Mouse (Mus musculus) 3134 (cell line): Measurements from ENCODE around the gene Ncoa6.
A peak's percentile ranks its signal among the peaks of the same experiment; 100 is the strongest.

Experiments
- DNase-seq: peaks from one replicate; pipeline ENCODE4 v3.0.0-alpha.2; 2011; ENCODE audit warnings: low spot score; ENCODE audit not compliant: insufficient read length; ENCODE audit errors: extremely low read depth

Gene Ncoa6

DNA sequence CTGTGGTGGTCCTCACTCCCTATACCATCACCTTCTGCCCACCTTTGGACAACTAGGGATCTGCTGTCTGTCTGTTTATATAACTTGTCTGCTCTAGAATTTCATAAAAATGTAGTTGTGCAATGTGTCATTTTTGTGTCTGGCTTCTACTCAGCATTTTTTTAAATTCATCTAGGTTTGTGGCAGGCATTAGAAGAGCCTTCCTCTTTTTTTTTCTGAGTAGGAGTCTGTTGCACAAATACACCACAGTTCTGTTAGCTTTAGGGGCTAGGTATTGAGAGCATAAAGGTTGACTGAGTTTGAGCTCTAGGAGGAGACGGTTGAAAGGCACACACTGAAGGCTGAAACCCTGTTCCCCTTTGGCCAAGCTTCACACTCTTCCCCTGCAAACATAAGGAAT is 100.4 kb downstream of the Ncoa6 start:
- DNase-seq, result no peak

DNA sequence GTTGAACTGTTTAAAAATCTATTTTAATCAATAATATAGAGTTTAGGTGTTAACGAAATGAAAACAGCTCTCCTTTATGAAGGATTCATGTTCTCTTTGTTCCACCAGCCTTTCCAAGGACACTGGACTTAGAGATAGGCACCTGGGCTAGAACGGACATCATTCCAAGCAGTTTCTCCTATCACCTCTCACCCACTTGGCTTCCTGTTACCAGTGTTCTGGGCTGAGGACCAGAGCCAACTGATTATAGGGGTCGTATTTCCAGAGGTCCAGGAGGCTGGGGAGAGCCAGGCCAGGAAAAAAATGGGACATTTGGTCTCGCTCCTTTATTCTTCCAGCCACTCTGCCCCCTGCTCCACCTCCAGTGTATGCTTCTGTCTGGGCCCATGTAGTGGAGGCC is 101.2 kb downstream of the Ncoa6 start:
- no peak for DNase-seq

DNA sequence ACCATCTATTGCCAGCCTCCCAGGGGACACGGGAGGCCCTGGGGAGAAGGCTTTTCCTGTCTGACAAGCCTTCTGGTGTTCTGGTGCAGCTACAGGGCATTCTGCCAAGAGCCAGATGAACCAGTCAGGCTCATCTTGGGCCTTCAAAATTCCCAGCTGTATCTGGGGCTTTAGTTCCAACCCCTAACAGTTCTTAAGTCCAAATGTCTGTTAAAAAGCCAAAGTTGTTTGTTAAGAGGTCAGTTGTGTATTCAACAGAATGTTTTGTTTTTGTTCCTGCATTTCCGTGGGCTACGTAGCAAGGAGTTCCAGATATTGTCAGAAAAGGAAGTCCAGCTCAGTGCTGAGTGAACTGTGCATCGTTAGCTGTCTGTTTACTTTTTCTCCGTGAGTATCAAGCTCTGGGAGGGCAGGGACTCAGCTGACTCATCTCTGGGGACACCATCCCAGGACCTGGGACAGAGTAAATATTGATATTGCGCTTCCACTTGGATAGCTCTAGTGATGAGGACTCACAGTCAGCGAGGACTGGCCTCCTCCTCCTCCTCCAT is 104.3 kb downstream of the Ncoa6 start:
- peak; percentile 54 for DNase-seq

DNA sequence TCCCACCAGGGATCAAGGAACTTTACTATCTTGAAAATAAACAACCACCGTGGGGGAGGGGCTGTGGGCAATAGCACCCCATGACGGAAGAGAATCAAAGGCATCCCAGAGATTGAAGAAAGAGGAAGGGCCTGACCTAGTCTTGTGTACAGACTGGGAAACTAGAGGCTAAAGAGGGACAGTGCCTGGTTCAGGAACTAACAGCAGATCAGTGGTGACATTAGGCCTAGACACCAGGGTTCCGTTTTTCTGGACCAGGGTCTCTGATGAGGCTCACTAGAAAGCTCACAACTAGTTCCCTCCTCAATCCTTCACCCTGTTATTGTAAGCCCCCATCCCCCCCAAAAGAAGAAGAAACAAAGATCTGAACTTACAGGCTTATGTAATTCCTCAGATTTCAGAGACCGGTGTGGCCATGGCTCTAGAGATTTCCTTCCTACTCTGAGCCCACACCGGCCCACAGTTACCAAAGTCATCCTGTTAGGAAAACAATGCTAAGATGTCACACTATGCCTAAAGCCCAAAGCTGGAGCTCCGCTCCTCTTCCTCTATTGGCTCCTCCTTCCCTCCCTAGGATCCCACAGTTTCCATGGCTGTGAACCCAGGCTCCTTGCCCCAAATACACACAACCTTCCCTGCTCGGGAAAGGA is 105.9 kb downstream of the Ncoa6 start:
- DNase-seq, result no peak

DNA sequence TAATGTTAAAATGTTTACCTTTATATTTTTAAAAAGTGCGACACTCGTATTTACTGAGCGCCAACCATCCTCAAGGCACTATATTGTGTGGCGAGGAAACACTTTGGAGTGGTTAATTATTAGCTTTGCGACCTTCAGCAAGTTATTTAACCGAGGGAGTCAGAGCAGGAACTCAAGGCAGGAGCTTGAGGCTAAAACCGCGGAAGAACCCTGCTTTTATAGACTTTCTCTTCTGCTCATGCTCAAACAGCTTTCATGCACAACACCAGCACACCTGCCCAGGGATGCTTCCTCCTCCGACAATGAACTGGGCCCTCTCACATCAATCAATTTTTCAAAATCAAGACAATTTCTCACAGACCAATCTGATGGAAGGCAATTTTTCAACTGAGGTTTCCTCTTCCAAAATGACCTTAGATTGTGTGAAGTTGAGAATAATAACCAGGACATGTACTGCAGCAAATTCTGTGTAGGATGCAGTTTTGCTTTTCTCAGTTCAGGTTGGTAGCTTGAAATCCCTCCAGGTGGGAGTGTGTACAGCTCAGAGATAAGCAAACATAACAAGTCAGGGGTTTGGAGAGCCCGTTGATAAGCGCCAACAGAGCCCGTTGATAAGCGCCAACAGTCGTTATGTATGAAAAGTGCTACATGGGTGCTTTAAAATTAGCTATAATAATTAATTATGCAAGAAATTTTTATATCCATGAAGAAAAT is 115.9 kb downstream of the Ncoa6 start:
- DNase-seq, result no peak

DNA sequence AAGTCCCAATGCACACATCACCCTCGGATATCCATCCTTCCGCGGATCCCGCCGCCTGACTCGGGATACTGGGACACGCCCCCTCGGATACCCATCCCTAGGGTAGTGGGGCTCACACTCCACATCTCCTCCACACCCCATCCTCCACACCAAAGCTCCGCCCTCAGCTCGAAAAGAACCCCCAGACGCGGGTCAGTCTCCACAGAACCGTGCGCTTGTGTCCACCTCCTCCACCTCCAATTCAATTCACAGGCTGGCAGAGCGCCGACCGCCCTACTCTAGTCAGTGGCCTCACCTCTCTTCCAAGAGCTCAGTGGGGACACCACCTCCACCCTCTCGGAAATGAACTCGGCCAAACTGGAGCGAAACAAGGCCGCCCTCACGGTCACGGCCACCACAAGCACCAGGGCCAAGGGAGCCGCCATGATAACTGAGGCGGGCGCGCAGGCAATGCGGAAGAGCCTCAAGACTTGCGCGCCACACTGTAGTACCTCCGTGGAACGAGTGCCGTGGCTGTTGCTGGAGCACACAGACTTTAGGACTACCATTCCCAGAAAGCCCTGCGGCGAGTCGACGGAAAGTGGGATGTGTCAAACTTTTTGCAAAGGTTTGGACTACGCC is 116.6 kb downstream of the Ncoa6 start, which contains the start of gene Pigu:
Pigu (minus strand) TSS at position 460 of the 621 bp plus-strand sequence.
- DNase-seq, result peak; percentile 87

DNA sequence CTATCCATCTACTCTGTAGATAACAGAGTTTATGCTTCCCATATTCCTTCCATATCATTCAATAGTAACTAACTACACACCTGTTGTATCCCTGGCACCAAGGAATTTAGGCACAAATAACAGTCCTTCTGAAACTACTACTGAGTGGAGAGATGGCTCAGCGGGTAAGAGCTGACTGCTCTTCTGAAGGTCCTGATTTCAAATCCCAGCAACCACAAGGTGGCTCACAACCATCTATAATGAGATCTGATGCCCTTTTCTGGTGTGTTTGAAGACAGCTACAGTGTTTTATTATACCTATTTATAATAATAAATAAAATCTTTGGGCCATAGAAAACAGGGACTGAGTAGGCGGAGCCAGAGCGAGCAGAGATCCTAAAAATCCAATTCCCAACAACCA is 119.3 kb downstream of the Ncoa6 start:
- DNase-seq, result no peak

DNA sequence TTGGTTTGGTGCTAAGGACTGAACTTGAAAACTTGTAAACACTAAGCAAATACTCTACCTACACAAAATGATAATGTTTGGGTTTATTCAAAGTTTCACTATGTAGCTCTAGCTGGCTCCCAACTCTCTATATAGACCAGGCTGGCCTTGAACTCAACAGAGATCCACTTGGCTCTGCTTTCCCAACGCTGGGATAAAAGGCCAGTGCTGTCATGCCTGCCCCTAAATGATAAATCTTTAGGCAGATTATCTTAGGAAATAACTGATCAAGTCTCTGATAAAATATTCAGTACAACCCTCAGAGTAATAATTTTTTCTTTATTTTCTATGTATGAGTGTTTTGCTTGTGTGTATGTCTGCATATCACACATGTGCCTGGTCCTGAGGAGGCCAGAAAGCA is 127.0 kb downstream of the Ncoa6 start:
- no peak for DNase-seq
